Mouse (Mus musculus) MEL (cell line): Measurements from ENCODE around the gene Ing3.

ENCODE experiments used
- CTCF ChIP-seq, 3 experiments: IDR thresholded peaks in 2 of 3; conservative IDR thresholded peaks in 1 of 3; 2 replicates each; pipeline ENCODE4 v1.5.1; 2011 to 2012; ENCODE audit warnings: low read length in 3 of 3, low read depth in 2 of 3, mild to moderate bottlenecking in 2 of 3, improper control_type of control experiment in 1 of 3, inconsistent platforms in 1 of 3, mixed read lengths in 1 of 3, moderate library complexity in 1 of 3; ENCODE audit not compliant: control insufficient read depth in 1 of 3, insufficient read depth in 1 of 3, poor library complexity in 1 of 3, severe bottlenecking in 1 of 3
- TAL1 ChIP-seq: IDR thresholded peaks from 2 replicates; pipeline ENCODE4 v1.6.1; 2012; ENCODE audit warnings: mild to moderate bottlenecking, inconsistent platforms, low read length, moderate library complexity, mixed read lengths
- ZC3H11A ChIP-seq: IDR thresholded peaks from 2 replicates; pipeline ENCODE4 v1.6.1; 2012; ENCODE audit warnings: low read depth, mild to moderate bottlenecking, inconsistent platforms, low read length, improper control_type of control experiment

DNA sequence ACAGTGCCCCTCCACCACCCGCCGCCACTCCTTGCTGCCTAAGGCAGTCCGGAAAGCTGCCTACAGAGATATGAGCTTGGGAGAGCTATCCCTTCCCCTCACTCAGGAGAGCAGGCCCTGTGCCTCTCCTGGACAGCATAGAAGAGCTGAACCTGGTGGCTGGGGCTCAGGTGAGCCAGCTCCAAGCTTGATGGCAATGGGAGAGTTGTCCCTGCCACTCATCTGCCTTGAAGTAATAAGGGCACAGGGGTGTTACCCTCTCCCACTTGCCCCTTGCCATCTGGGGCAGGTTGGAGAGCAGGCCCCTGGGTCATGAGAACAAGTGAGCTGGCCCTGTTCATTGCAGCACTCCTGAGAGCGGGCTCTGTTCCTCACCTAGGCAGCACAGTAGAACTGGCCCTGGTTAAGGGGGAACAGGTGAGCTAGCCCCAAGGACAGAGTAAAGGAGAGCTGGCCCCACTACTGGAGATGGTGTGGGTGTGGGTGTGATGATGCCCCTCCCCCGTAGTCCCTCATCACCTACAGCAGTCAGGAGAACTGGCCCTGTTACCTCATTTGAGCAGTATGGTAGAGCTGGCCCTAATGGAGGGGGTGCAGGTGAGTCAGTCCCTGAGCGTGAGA is 65.0 kb downstream of the Ing3 start:
- TF ChIP-seq CTCF (IDR thresholded peaks at IDR 0.05 in 2 of 3, conservative IDR thresholded peaks at IDR 0.05 in 1 of 3; ENCODE audit: control insufficient read depth in 1 of 3, insufficient read depth in 1 of 3, low read depth in 2 of 3, low read length in 3 of 3, poor library complexity in 1 of 3, severe bottlenecking in 1 of 3) (no peak), TAL1 (no peak), ZC3H11A (no peak)
